Mouse (Mus musculus) kidney, postnatal 0 days (tissue): ENCODE results near the gene Med25. TPM values are rescaled to one million over a fixed set of nuclear protein-coding genes. Genes with fewer than 3 reads are reported as not detected.

ENCODE experiments used
- ATAC-seq: fragments of 200-750 bp; cut with Nextera tagmentation; replicated peaks from 2 replicates; pipeline ENCODE4 v1.8.0; 2017; ENCODE audit warnings: low read depth, moderate number of reproducible peaks, moderate TSS enrichment, moderate library complexity; ENCODE audit not compliant: low FRiP score
- DNase-seq: peaks from one replicate; pipeline ENCODE4 v3.0.0-alpha.2; 2016; ENCODE audit warnings: low spot score
- H3K27ac ChIP-seq: fragments of 300-500 bp; sonication (generic); 2 replicates; pipeline ENCODE4 v1.5.1; 2014; ENCODE audit warnings: mild to moderate bottlenecking
- H3K27me3 ChIP-seq: fragments of 300-500 bp; sonication (generic); 2 replicates; pipeline ENCODE4 v1.6.1; 2014; ENCODE audit warnings: low read length, mixed read lengths; ENCODE audit not compliant: insufficient read depth
- H3K36me3 ChIP-seq: fragments of 300-500 bp; sonication (generic); 2 replicates; pipeline ENCODE4 v1.6.1; 2014; ENCODE audit warnings: low read length, mixed read lengths; ENCODE audit not compliant: insufficient read depth
- H3K4me1 ChIP-seq: fragments of 300-500 bp; sonication (generic); replicated peaks from 2 replicates; pipeline ENCODE4 v1.6.1; 2014; ENCODE audit warnings: antibody characterized with exemption, low read length, mixed read lengths; ENCODE audit not compliant: insufficient read depth
- H3K4me2 ChIP-seq: fragments of 300-500 bp; sonication (generic); 2 replicates; pipeline ENCODE4 v1.6.1; 2014; ENCODE audit warnings: mild to moderate bottlenecking, low read length, moderate library complexity, mixed read lengths
- H3K4me3 ChIP-seq: fragments of 300-500 bp; sonication (generic); replicated peaks from 2 replicates; pipeline ENCODE4 v1.5.1; 2014; ENCODE audit warnings: low read depth, low read length
- H3K9ac ChIP-seq: fragments of 300-500 bp; sonication (generic); 2 replicates; pipeline ENCODE4 v1.6.1; 2014; ENCODE audit warnings: low read depth, low read length
- H3K9me3 ChIP-seq: fragments of 300-500 bp; sonication (generic); replicated peaks from 2 replicates; pipeline ENCODE4 v1.6.1; 2016; ENCODE audit warnings: low read length, inconsistent platforms, mixed read lengths
- CTCF ChIP-seq: IDR thresholded peaks from 2 replicates; pipeline ENCODE4 v1.5.1; 2016; ENCODE audit warnings: antibody characterized with exemption, low read depth, mild to moderate bottlenecking, moderate library complexity
- WGBS: fragments of 180-500 bp; shearing (Covaris S2); extraction: QIAGEN DNeasy Blood & Tissue Kit; methylation state at CpG from one replicate; pipeline ENCODE4 v1.1.7; 2014; 5-methylcytosine and 5-hydroxymethylcytosine counted together
- polyA plus RNA-seq: library from polyadenylated mRNA; unstranded; fragments of >200 nt; fragmentation: Nextera tagmentation; extraction: Ambion mirVana; gene quantifications from 2 replicates; pipeline ENCODE4 v1.2.1, GENCODE M21; 2015

The Med25 gene
- 91.4 and 97.8 TPM in 2 replicates for polyA plus RNA-seq

DNA sequence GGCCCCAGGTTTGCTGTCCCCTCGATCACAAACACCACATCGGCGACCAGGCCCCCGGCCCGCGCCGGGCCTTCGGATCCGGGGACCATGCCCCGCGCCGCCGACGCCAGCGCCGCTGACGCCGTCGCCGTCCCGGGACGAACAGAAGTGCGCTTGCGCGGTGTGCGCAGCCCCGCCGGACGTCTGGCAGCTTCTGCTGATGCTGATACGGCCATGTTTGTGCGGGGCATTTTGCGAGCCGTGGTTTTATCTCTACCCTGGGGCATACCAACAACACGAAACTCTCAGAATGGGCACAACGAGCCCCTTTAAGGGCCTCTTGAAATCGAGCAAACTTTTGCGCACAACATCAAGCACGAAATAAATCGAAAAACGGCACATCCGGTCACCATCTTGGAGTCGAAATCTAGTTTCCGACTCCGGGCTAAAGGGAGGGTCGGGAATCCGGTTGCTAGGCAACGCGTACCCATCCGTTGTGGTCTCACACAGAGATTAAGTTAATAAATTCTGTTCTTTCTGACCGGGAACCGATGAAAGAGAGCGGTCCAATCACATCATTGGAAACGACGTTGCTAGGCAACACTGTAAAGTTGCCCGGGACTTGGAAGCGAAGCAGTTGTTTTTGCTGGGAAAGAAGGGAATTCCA, at the start of gene Med25:
Gene Med25 (minus strand): TSS at position 437 of the 646 bp plus-strand sequence.
- peak within 1 kb of the TSS; percentile 98 for H3K27ac ChIP-seq
- no peaks in the 10 kb centered on the region for H3K27me3 ChIP-seq
- no peaks in the 10 kb centered on the region for H3K9me3 ChIP-seq
- H3K4me2 ChIP-seq: peak within 1 kb of the TSS; percentile 84
- peaks cover 23% of the 10 kb centered on the region for H3K4me1 ChIP-seq
- under 1% methylated on average over 56 of the region's 56 CpGs for WGBS
- ATAC-seq (peak; percentile 69), DNase-seq (peak; percentile 98)
- peak within 1 kb of the TSS; percentile 86 for H3K4me3 ChIP-seq
- TF ChIP-seq CTCF: no peak
- H3K9ac ChIP-seq: peak within 1 kb of the TSS; percentile 92
- peaks cover 5% of the 10 kb centered on the region; the same call in 1 of the 2 replicates for H3K36me3 ChIP-seq

- TF ChIP-seq CTCF: no peak
- WGBS: 88% methylated on average over 4 of the region's 4 CpGs
- ATAC-seq (no peak), DNase-seq (no peak)
- no peak overlapping the region for H3K27ac ChIP-seq
- H3K36me3 ChIP-seq: no peaks in the 10 kb centered on the region
- peaks cover 6% of the 10 kb centered on the region; the same call in 1 of the 2 replicates for H3K9me3 ChIP-seq
- H3K9ac ChIP-seq: no peak overlapping the region
- no peaks in the 10 kb centered on the region for H3K27me3 ChIP-seq
- H3K4me3 ChIP-seq: no peak overlapping the region
- no peaks in the 10 kb centered on the region for H3K4me1 ChIP-seq
- no peak overlapping the region for H3K4me2 ChIP-seq
Measured at GRCm38 (mm10) chr7:44938680-44939079, 46.2 kb upstream of the Med25 start.

DNA sequence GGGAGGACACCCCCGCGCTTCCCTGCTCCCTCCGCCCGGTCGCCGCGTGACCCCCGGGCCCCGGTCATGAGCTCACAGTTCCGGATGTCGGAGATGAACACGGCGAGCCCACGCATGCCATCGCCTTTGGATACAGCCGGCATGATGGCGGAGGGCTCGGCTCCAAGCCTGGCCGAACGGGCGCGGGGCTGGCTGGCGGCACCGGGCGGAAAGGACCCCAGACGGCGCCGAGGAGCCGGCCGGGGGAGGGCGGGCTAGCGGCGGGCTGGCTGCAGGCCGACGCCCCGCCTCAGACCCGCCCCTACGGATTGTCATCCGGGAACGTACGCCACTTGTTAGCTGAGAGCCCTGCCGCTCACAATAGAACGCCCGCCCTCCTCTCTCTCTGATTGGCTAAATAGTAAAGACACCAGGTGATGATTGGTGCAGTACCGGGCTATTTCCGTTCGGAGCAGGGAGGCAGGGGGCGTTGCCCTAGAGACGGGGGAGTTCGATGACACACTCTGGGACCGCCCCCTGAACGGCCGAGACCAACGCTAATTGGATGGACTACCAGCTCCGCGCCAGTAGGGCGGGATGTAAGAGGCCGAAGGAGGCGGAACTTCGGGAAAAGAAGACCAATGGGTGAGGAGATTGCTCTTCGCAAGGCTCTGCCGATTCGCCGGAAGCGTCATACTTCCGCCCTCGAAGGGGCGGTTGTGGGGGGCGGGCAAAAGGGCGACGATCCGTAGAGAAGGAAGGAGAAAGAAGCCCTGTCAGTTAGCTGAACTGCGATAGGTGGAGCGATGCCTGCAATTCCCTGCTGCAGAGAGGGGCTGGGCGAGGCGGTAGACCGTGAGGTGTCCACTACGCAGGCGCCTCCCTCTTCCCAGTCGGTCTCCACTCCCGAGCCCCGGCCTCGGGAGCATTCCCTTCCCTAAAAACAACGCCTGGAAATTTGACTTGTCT, 37.0 kb upstream of the Med25 start, which contains the start of gene Ap2a1:
Gene Ap2a1 (minus strand): TSS at position 293 of the 948 bp plus-strand sequence.
- ATAC-seq: peak; percentile 99
- peak within 1 kb of the TSS; percentile 95 for H3K9ac ChIP-seq
- 2% methylated on average over 82 of the region's 84 CpGs for WGBS

DNA sequence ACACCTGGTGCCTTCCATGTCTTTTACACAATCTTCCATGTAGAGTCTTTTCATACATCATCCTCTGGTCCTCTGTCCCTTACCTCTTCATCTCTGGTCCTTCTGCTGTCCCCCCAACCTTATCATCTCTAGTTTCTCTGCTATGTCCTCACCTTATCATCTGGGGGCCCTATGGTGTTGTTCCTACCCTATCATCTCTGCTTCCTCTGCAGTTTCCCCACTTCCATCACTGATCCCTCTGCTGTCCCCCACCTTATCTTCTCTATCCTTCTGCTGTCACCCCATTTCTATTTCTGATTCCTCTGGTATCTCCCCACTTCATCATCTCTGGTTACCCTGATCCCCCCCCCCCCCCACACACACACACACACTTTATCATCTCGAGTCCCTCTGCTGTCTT, 36.1 kb upstream of the Med25 start:
- Histone ChIP-seq H3K4me2 (peak overlapping the region; percentile 71), H3K4me3 (peak overlapping the region; percentile 98), H3K9me3 (no peaks in the 10 kb centered on the region), H3K4me1 (peaks cover 14% of the 10 kb centered on the region), H3K27ac (no peak overlapping the region), H3K36me3 (no peaks in the 10 kb centered on the region), H3K9ac (peak overlapping the region; percentile 95), H3K27me3 (no peaks in the 10 kb centered on the region)
- WGBS: 0% methylated on average over 1 of the region's 1 CpGs
- ATAC-seq (no peak), DNase-seq (no peak)
- no peak for TF ChIP-seq CTCF

More for the DNA sequence above, 37.0 kb upstream of the Med25 start, which contains the start of gene Ap2a1:
- DNase-seq: peak; percentile 100
- no peaks in the 10 kb centered on the region for H3K9me3 ChIP-seq
- H3K4me1 ChIP-seq: peaks cover 14% of the 10 kb centered on the region
- no peaks in the 10 kb centered on the region for H3K27me3 ChIP-seq
- peak; percentile 4; the same call in 1 of the 2 replicates for TF ChIP-seq CTCF
- peak within 1 kb of the TSS; percentile 71 for H3K4me2 ChIP-seq
- no peaks in the 10 kb centered on the region for H3K36me3 ChIP-seq
- peak within 1 kb of the TSS; percentile 90 for H3K27ac ChIP-seq
- peak within 1 kb of the TSS; percentile 98 for H3K4me3 ChIP-seq

DNA sequence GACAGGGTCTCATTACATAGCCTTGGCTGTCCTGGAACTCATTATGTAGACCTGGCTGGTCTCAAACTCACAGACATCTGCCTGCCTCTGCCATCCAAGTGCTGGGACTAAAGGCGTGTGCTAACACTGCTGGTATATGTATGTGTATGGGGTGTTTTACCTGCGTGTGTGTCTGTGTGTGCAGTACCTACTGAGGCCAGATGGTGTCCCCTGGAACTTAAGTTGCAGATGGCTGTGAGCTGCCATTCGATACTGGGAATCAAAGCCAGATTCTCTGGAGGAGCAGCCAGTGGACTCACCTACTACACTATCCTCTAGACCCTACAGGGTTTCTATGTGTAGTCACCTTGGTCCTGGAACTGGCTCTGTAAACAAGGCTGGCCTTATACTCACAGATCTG, 33.0 kb upstream of the Med25 start:
- ATAC-seq: no peak
- Histone ChIP-seq H3K4me3 (no peak overlapping the region), H3K4me1 (peaks cover 14% of the 10 kb centered on the region), H3K9me3 (no peaks in the 10 kb centered on the region), H3K4me2 (no peak overlapping the region), H3K9ac (no peak overlapping the region), H3K27ac (no peak overlapping the region), H3K27me3 (no peaks in the 10 kb centered on the region), H3K36me3 (peaks cover 15% of the 10 kb centered on the region; the same call in 1 of the 2 replicates)
- WGBS: 75% methylated on average over 3 of the region's 3 CpGs
- TF ChIP-seq CTCF: peak; percentile 70
- peak; percentile 47 for DNase-seq

- Histone ChIP-seq H3K27ac (no peak overlapping the region), H3K36me3 (peaks cover 19% of the 10 kb centered on the region; the same call in 1 of the 2 replicates), H3K27me3 (no peaks in the 10 kb centered on the region), H3K4me1 (no peaks in the 10 kb centered on the region), H3K9ac (no peak overlapping the region), H3K4me2 (no peak overlapping the region), H3K9me3 (no peaks in the 10 kb centered on the region), H3K4me3 (no peak overlapping the region)
- ATAC-seq (no peak), DNase-seq (no peak)
- no peak for TF ChIP-seq CTCF
Measured at GRCm38 (mm10) chr7:44922530-44922929, 30.0 kb upstream of the Med25 start.
